Mouse (Mus musculus) embryonic facial prominence, embryonic 11.5 days (tissue): ENCODE measurements at regions not wholly inside any gene's neighbourhood (a gene's known extent, or its start where the extent isn't known, plus 50 kb on each side); places are given as distances from the start of the nearest gene placed in this dataset.
"Not testable (repeated sequence)": the region's sequence is repeated elsewhere in the genome, so short reads cannot be mapped to it uniquely, and the experiment has no call there.

Experiments used
- ATAC-seq: fragments of 200-750 bp; cut with Nextera tagmentation; replicated peaks from 2 replicates; pipeline ENCODE4 v1.8.0; 2017; ENCODE audit warnings: low read depth; ENCODE audit not compliant: insufficient number of reproducible peaks, low FRiP score, low TSS enrichment
- DNase-seq: peaks from one replicate; pipeline ENCODE4 v3.0.0-alpha.2; 2015; ENCODE audit warnings: low spot score
- H3K27ac ChIP-seq: fragments of 300-500 bp; sonication (generic); replicated peaks from 2 replicates; pipeline ENCODE4 v1.5.1; 2014; ENCODE audit warnings: mild to moderate bottlenecking, low read depth, low read length, control low read depth
- H3K27me3 ChIP-seq: fragments of 300-500 bp; sonication (generic); 2 replicates; pipeline ENCODE4 v1.6.1; 2014; ENCODE audit warnings: mild to moderate bottlenecking, low read length, moderate library complexity, mixed read lengths; ENCODE audit not compliant: control insufficient read depth, insufficient read depth
- H3K36me3 ChIP-seq: fragments of 300-500 bp; sonication (generic); replicated peaks from 2 replicates; pipeline ENCODE4 v1.6.1; 2014; ENCODE audit warnings: low read depth, mild to moderate bottlenecking, low read length, moderate library complexity, mixed read lengths; ENCODE audit not compliant: control insufficient read depth, insufficient read depth
- H3K4me1 ChIP-seq: fragments of 300-500 bp; sonication (generic); 2 replicates; pipeline ENCODE4 v1.6.1; 2014; ENCODE audit warnings: low read length, mixed read lengths; ENCODE audit not compliant: control insufficient read depth, insufficient read depth
- H3K4me2 ChIP-seq: fragments of 300-500 bp; sonication (generic); 2 replicates; pipeline ENCODE4 v1.6.1; 2014; ENCODE audit warnings: low read depth, mild to moderate bottlenecking, control low read depth, low read length, moderate library complexity
- H3K4me3 ChIP-seq: fragments of 300-500 bp; sonication (generic); 2 replicates; pipeline ENCODE4 v1.5.1; 2014; ENCODE audit warnings: low read depth, low read length, control low read depth
- H3K9ac ChIP-seq: fragments of 300-500 bp; sonication (generic); replicated peaks from 2 replicates; pipeline ENCODE4 v1.6.1; 2014; ENCODE audit warnings: mild to moderate bottlenecking, control low read depth, low read length
- H3K9me3 ChIP-seq: fragments of 300-500 bp; sonication (generic); replicated peaks from 2 replicates; pipeline ENCODE4 v1.6.1; 2016; ENCODE audit warnings: mild to moderate bottlenecking, low read length, inconsistent platforms, mixed read lengths; ENCODE audit not compliant: control insufficient read depth
- WGBS: fragments of 180-500 bp; shearing (Covaris S2); extraction: QIAGEN DNeasy Blood & Tissue Kit; methylation state at CpG from one replicate; pipeline ENCODE4 v1.1.7; 2014; 5-methylcytosine and 5-hydroxymethylcytosine counted together

- DNase-seq, H3K4me2 ChIP-seq, H3K9ac ChIP-seq, H3K36me3 ChIP-seq, H3K9me3 ChIP-seq, H3K27ac ChIP-seq, H3K27me3 ChIP-seq, H3K4me3 ChIP-seq, ATAC-seq, H3K4me1 ChIP-seq: not testable (repeated sequence)
- WGBS, result 62% methylated on average over 11 of the region's 11 CpGs
Measured at GRCm38 (mm10) chr15:10105211-10105976, 71.6 kb upstream of the Prlr start.

DNA sequence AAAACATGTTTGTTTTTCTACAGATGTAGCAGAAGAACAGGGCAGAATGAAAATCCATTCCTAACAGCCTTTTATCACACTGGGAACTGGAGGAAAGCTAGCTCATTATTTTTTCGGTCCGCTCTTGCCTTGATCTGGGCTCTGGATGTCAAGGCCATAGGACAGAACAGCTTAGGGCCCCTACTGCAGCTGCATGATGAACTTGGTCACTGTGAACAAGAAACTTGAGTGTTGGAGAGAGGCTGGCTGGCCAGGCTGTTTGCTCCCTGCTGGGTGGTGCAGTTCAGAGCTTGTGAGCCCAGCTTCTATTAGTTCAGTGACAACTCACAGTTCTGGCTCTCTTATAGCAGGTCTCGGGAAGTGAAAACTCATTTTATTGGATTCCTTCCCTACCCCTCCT, 70.2 kb upstream of the Prlr start:
- Histone ChIP-seq H3K9me3 (no peaks in the 10 kb centered on the region), H3K4me3 (no peak overlapping the region), H3K36me3 (no peaks in the 10 kb centered on the region), H3K4me2 (no peak overlapping the region), H3K27me3 (no peaks in the 10 kb centered on the region), H3K9ac (no peak overlapping the region), H3K27ac (no peak overlapping the region), H3K4me1 (no peaks in the 10 kb centered on the region)
- ATAC-seq, result no peak
- no peak for DNase-seq
- WGBS, result 86% methylated on average over 3 of the region's 3 CpGs
